Mouse (Mus musculus) heart, embryonic 11.5 days (tissue): ENCODE measurements around the gene Fam160a1. TPM values are rescaled to one million over a fixed set of nuclear protein-coding genes. Genes with fewer than 3 reads are reported as not detected.

Experiments used
- ATAC-seq: fragments of 200-750 bp; cut with Nextera tagmentation; replicated peaks from 2 replicates; pipeline ENCODE4 v1.8.0; 2017; ENCODE audit warnings: moderate library complexity; ENCODE audit not compliant: insufficient number of reproducible peaks, low FRiP score, low TSS enrichment
- H3K27ac ChIP-seq: fragments of 300-500 bp; sonication (generic); 2 replicates; pipeline ENCODE4 v1.5.1; 2014; ENCODE audit warnings: mild to moderate bottlenecking, low read depth, low read length
- H3K27me3 ChIP-seq: fragments of 300-500 bp; sonication (generic); 2 replicates; pipeline ENCODE4 v1.6.1; 2014; ENCODE audit warnings: mild to moderate bottlenecking, low read length, mixed read lengths; ENCODE audit not compliant: control insufficient read depth, insufficient read depth
- H3K36me3 ChIP-seq: fragments of 300-500 bp; sonication (generic); 2 replicates; pipeline ENCODE4 v1.6.1; 2014; ENCODE audit warnings: mild to moderate bottlenecking, low read length, moderate library complexity, mixed read lengths; ENCODE audit not compliant: control insufficient read depth, insufficient read depth
- H3K4me1 ChIP-seq: fragments of 300-500 bp; sonication (generic); 2 replicates; pipeline ENCODE4 v1.6.1; 2014; ENCODE audit warnings: low read length; ENCODE audit not compliant: control insufficient read depth, insufficient read depth
- H3K4me2 ChIP-seq: fragments of 300-500 bp; sonication (generic); 2 replicates; pipeline ENCODE4 v1.6.1; 2014; ENCODE audit warnings: mild to moderate bottlenecking, moderate library complexity
- H3K4me3 ChIP-seq: fragments of 300-500 bp; sonication (generic); 2 replicates; pipeline ENCODE4 v1.5.1; 2014; ENCODE audit warnings: low read depth, low read length
- H3K9ac ChIP-seq: fragments of 300-500 bp; sonication (generic); 2 replicates; pipeline ENCODE4 v1.6.1; 2014; ENCODE audit warnings: mild to moderate bottlenecking, low read depth, low read length, moderate library complexity
- H3K9me3 ChIP-seq: fragments of 300-500 bp; sonication (generic); replicated peaks from 2 replicates; pipeline ENCODE4 v1.6.1; 2016; ENCODE audit warnings: low read length; ENCODE audit not compliant: control insufficient read depth
- WGBS: fragments of 180-500 bp; shearing (Covaris S2); extraction: QIAGEN DNeasy Blood & Tissue Kit; methylation state at CpG from one replicate; pipeline ENCODE4 v1.1.7; 2014; ENCODE audit not compliant: insufficient replicate concordance; 5-methylcytosine and 5-hydroxymethylcytosine counted together
- polyA plus RNA-seq: library from polyadenylated mRNA; unstranded; fragments of >200 nt; fragmentation: Nextera tagmentation; extraction: Ambion mirVana; gene quantifications from 2 replicates; pipeline ENCODE4 v1.2.1, GENCODE M21; 2014

Gene Fam160a1
- polyA plus RNA-seq, 1 experiment from 2014 or later = 2.7 TPM

GRCm38 (mm10) chr3:85618885-85619284, 198.2 kb downstream of the Fam160a1 start:
- 75% methylated on average over 6 of the region's 6 CpGs for WGBS
- H3K36me3 ChIP-seq = 0 out of 2 replicates have a peak, but pooled peaks cover 5% of the 10 kb centered on the region
- H3K27ac ChIP-seq = no peak overlapping the region
- H3K4me1 ChIP-seq = no peaks in the 10 kb centered on the region
- H3K9ac ChIP-seq = no peak overlapping the region
- no peaks in the 10 kb centered on the region for H3K27me3 ChIP-seq
- ATAC-seq = no peak
- H3K4me2 ChIP-seq = no peak overlapping the region
- no peak overlapping the region for H3K4me3 ChIP-seq
- no peaks in the 10 kb centered on the region for H3K9me3 ChIP-seq

- 76% methylated on average over 1 of the region's 1 CpGs for WGBS
- Histone ChIP-seq H3K4me2 (no peak overlapping the region), H3K4me3 (no peak overlapping the region), H3K27me3 (no peaks in the 10 kb centered on the region), H3K36me3 (0 out of 2 replicates have a peak, but pooled peaks cover 5% of the 10 kb centered on the region), H3K4me1 (peaks cover 5% of the 10 kb centered on the region), H3K9ac (no peak overlapping the region), H3K27ac (no peak overlapping the region), H3K9me3 (no peaks in the 10 kb centered on the region)
- no peak for ATAC-seq
Measured at GRCm38 (mm10) chr3:85616389-85616788, 200.7 kb downstream of the Fam160a1 start.

Other genes starting within 250 kb of the Fam160a1 start
- 34.4 and 38.3 TPM in 2 replicates for gene Gatb, start 243.2 kb downstream of the Fam160a1 start, polyA plus RNA-seq
- gene Glt28d2, start 70.2 kb upstream of the Fam160a1 start, polyA plus RNA-seq = 0.93 and 1.2 TPM in 2 replicates
- 4.5 and 5.1 TPM in 2 replicates for gene Gm37240, start 70.2 kb upstream of the Fam160a1 start, polyA plus RNA-seq
- gene Sh3d19, start 153.8 kb upstream of the Fam160a1 start, polyA plus RNA-seq = 13.8 and 14.6 TPM in 2 replicates
- gene Prss48, start 185.2 kb upstream of the Fam160a1 start, polyA plus RNA-seq = not detected in 2 replicates